Mouse (Mus musculus): ENCODE results near the gene Cog2. TPM values are rescaled to one million over a fixed set of nuclear protein-coding genes. Genes with fewer than 3 reads are reported as not detected.

The Cog2 gene
- polyA plus RNA-seq, 1 experiment from 2014 or later, result 30.4 TPM

- no peak overlapping the region for H3K4me3 ChIP-seq
- H3K36me3 ChIP-seq, result no peaks in the 10 kb centered on the region
- 0 out of 2 replicates have a peak, but pooled peaks cover 4% of the 10 kb centered on the region for H3K27me3 ChIP-seq (ENCODE audit: insufficient read depth, poor library complexity, severe bottlenecking)
- no peaks in the 10 kb centered on the region for H3K9me3 ChIP-seq
- no peak for DNase-seq (ENCODE audit: low spot score)
- no peak overlapping the region for H3K27ac ChIP-seq
- 83% methylated on average over 5 of the region's 5 CpGs for WGBS
- no peaks in the 10 kb centered on the region for H3K4me1 ChIP-seq
Observed at GRCm38 (mm10) chr8:124496871-124497270, 23.7 kb upstream of the Cog2 start.

GRCm38 (mm10) chr8:124498398-124498797 is 22.2 kb upstream of the Cog2 start:
- no peak overlapping the region for H3K4me3 ChIP-seq
- DNase-seq (ENCODE audit: low spot score), result no peak
- no peak overlapping the region for H3K27ac ChIP-seq

GRCm38 (mm10) chr8:124499236-124499937 is 21.2 kb upstream of the Cog2 start:
- Histone ChIP-seq H3K4me3 (no peak overlapping the region), H3K4me1 (no peaks in the 10 kb centered on the region), H3K9me3 (no peaks in the 10 kb centered on the region), H3K27ac (no peak overlapping the region), H3K27me3 (ENCODE audit: insufficient read depth, poor library complexity, severe bottlenecking) (0 out of 2 replicates have a peak, but pooled peaks cover 4% of the 10 kb centered on the region), H3K36me3 (no peaks in the 10 kb centered on the region)
- no peak for DNase-seq (ENCODE audit: low spot score)
- 51% methylated on average over 7 of the region's 7 CpGs for WGBS

More at GRCm38 (mm10) chr8:124498398-124498797, 22.2 kb upstream of the Cog2 start:
- Histone ChIP-seq H3K4me1 (no peaks in the 10 kb centered on the region), H3K9me3 (no peaks in the 10 kb centered on the region), H3K27me3 (ENCODE audit: insufficient read depth, poor library complexity, severe bottlenecking) (0 out of 2 replicates have a peak, but pooled peaks cover 4% of the 10 kb centered on the region), H3K36me3 (no peaks in the 10 kb centered on the region)

- H3K4me1 ChIP-seq, result no peaks in the 10 kb centered on the region
- no peaks in the 10 kb centered on the region for H3K9me3 ChIP-seq
- H3K4me3 ChIP-seq, result no peak overlapping the region
- WGBS, result 74% methylated on average over 5 of the region's 5 CpGs
- no peak for DNase-seq (ENCODE audit: low spot score)
- no peak overlapping the region for H3K27ac ChIP-seq
- H3K36me3 ChIP-seq, result no peaks in the 10 kb centered on the region
- H3K27me3 ChIP-seq (ENCODE audit: insufficient read depth, poor library complexity, severe bottlenecking), result 0 out of 2 replicates have a peak, but pooled peaks cover 4% of the 10 kb centered on the region
Observed at GRCm38 (mm10) chr8:124499938-124500239, 20.7 kb upstream of the Cog2 start.

GRCm38 (mm10) chr8:124505626-124506025 is 14.9 kb upstream of the Cog2 start:
- Histone ChIP-seq H3K4me3 (no peak overlapping the region), H3K36me3 (no peaks in the 10 kb centered on the region), H3K4me1 (no peaks in the 10 kb centered on the region), H3K9me3 (no peaks in the 10 kb centered on the region), H3K27me3 (ENCODE audit: insufficient read depth, poor library complexity, severe bottlenecking) (no peaks in the 10 kb centered on the region), H3K27ac (no peak overlapping the region)
- no peak for DNase-seq (ENCODE audit: low spot score)

- Histone ChIP-seq H3K27me3 (ENCODE audit: insufficient read depth, poor library complexity, severe bottlenecking) (no peaks in the 10 kb centered on the region), H3K36me3 (no peaks in the 10 kb centered on the region), H3K4me3 (no peak overlapping the region), H3K9me3 (no peaks in the 10 kb centered on the region), H3K27ac (no peak overlapping the region), H3K4me1 (no peaks in the 10 kb centered on the region)
- DNase-seq (ENCODE audit: low spot score), result no peak
- 72% methylated on average over 8 of the region's 8 CpGs for WGBS
Observed at GRCm38 (mm10) chr8:124507572-124508320, 12.8 kb upstream of the Cog2 start.

- DNase-seq (ENCODE audit: low spot score), result no peak
- no peak overlapping the region for H3K27ac ChIP-seq
- no peak overlapping the region for H3K4me3 ChIP-seq
- no peaks in the 10 kb centered on the region for H3K4me1 ChIP-seq
- H3K27me3 ChIP-seq (ENCODE audit: insufficient read depth, poor library complexity, severe bottlenecking), result no peaks in the 10 kb centered on the region
- H3K9me3 ChIP-seq, result no peaks in the 10 kb centered on the region
- WGBS, result 74% methylated on average over 6 of the region's 6 CpGs
- no peaks in the 10 kb centered on the region for H3K36me3 ChIP-seq
Observed at GRCm38 (mm10) chr8:124508321-124508695, 12.3 kb upstream of the Cog2 start.

- Histone ChIP-seq H3K9me3 (no peaks in the 10 kb centered on the region), H3K4me1 (no peaks in the 10 kb centered on the region), H3K27ac (no peak overlapping the region), H3K36me3 (no peaks in the 10 kb centered on the region), H3K27me3 (ENCODE audit: insufficient read depth, poor library complexity, severe bottlenecking) (no peaks in the 10 kb centered on the region), H3K4me3 (no peak overlapping the region)
- WGBS, result 63% methylated on average over 3 of the region's 3 CpGs
- no peak for DNase-seq (ENCODE audit: low spot score)
Observed at GRCm38 (mm10) chr8:124509156-124509555, 11.4 kb upstream of the Cog2 start.

- no peak overlapping the region for H3K4me3 ChIP-seq
- H3K4me1 ChIP-seq, result 0 out of 2 replicates have a peak, but pooled peaks cover 6% of the 10 kb centered on the region
- DNase-seq (ENCODE audit: low spot score), result no peak
- 61% methylated on average over 3 of the region's 3 CpGs for WGBS
- 0 out of 2 replicates have a peak, but pooled peaks cover 6% of the 10 kb centered on the region for H3K27me3 ChIP-seq (ENCODE audit: insufficient read depth, poor library complexity, severe bottlenecking)
- H3K27ac ChIP-seq, result no peak overlapping the region
- H3K9me3 ChIP-seq, result no peaks in the 10 kb centered on the region
- no peaks in the 10 kb centered on the region for H3K36me3 ChIP-seq
Observed at GRCm38 (mm10) chr8:124516039-124516438, 4.5 kb upstream of the Cog2 start.

- WGBS, result 63% methylated on average over 6 of the region's 6 CpGs
Observed at GRCm38 (mm10) chr8:124516525-124516924, 4.0 kb upstream of the Cog2 start.

GRCm38 (mm10) chr8:124517142-124517541 is 3.4 kb upstream of the Cog2 start:
- 0 out of 2 replicates have a peak, but pooled peaks cover 6% of the 10 kb centered on the region for H3K27me3 ChIP-seq (ENCODE audit: insufficient read depth, poor library complexity, severe bottlenecking)
- no peak for DNase-seq (ENCODE audit: low spot score)
- no peak overlapping the region for H3K27ac ChIP-seq
- H3K9me3 ChIP-seq, result no peaks in the 10 kb centered on the region
- 53% methylated on average over 6 of the region's 6 CpGs for WGBS
- no peak overlapping the region for H3K4me3 ChIP-seq
- H3K36me3 ChIP-seq, result no peaks in the 10 kb centered on the region
- H3K4me1 ChIP-seq, result peaks cover 16% of the 10 kb centered on the region

More at GRCm38 (mm10) chr8:124516525-124516924, 4.0 kb upstream of the Cog2 start:
- Histone ChIP-seq H3K4me1 (peaks cover 10% of the 10 kb centered on the region), H3K27ac (no peak overlapping the region), H3K9me3 (no peaks in the 10 kb centered on the region), H3K4me3 (no peak overlapping the region), H3K27me3 (ENCODE audit: insufficient read depth, poor library complexity, severe bottlenecking) (0 out of 2 replicates have a peak, but pooled peaks cover 6% of the 10 kb centered on the region), H3K36me3 (no peaks in the 10 kb centered on the region)
- no peak for DNase-seq (ENCODE audit: low spot score)

GRCm38 (mm10) chr8:124521946-124522345 is 1.4 kb downstream of the Cog2 start:
- peak overlapping the region; percentile 90; the same call in 1 of the 2 replicates for H3K4me3 ChIP-seq
- DNase-seq (ENCODE audit: low spot score), result no peak
- peaks cover 20% of the 10 kb centered on the region for H3K36me3 ChIP-seq
- 92% methylated on average over 6 of the region's 6 CpGs for WGBS
- 0 out of 2 replicates have a peak, but pooled peaks cover 6% of the 10 kb centered on the region for H3K27me3 ChIP-seq (ENCODE audit: insufficient read depth, poor library complexity, severe bottlenecking)
- no peaks in the 10 kb centered on the region for H3K9me3 ChIP-seq
- peaks cover 22% of the 10 kb centered on the region for H3K4me1 ChIP-seq
- H3K27ac ChIP-seq, result no peak overlapping the region

- WGBS, result 94% methylated on average over 11 of the region's 11 CpGs
- Histone ChIP-seq H3K36me3 (peaks cover 55% of the 10 kb centered on the region), H3K9me3 (no peaks in the 10 kb centered on the region), H3K27me3 (ENCODE audit: insufficient read depth, poor library complexity, severe bottlenecking) (no peaks in the 10 kb centered on the region), H3K27ac (no peak overlapping the region), H3K4me1 (peaks cover 25% of the 10 kb centered on the region), H3K4me3 (no peak overlapping the region)
- no peak for DNase-seq (ENCODE audit: low spot score)
Observed at GRCm38 (mm10) chr8:124526261-124526660, 5.7 kb downstream of the Cog2 start.
